Mouse (Mus musculus) small intestine, adult 2 months (tissue): ENCODE measurements around the gene Itprip.

ENCODE experiments used
- CTCF ChIP-seq: fragments of 200-500 bp; IDR thresholded peaks from 2 replicates; pipeline ENCODE4 v1.5.1; 2012; ENCODE audit warnings: low read depth, mild to moderate bottlenecking, control low read depth, inconsistent platforms, low read length, moderate library complexity, mixed read lengths; ENCODE audit not compliant: insufficient replicate concordance, insufficient read length; ENCODE audit errors: extremely low read depth
- POLR2A ChIP-seq: fragments of 200-500 bp; IDR thresholded peaks from 2 replicates; pipeline ENCODE4 v1.6.1; 2012; ENCODE audit warnings: low read depth, mild to moderate bottlenecking, control low read depth, inconsistent platforms, low read length, moderate library complexity

DNA sequence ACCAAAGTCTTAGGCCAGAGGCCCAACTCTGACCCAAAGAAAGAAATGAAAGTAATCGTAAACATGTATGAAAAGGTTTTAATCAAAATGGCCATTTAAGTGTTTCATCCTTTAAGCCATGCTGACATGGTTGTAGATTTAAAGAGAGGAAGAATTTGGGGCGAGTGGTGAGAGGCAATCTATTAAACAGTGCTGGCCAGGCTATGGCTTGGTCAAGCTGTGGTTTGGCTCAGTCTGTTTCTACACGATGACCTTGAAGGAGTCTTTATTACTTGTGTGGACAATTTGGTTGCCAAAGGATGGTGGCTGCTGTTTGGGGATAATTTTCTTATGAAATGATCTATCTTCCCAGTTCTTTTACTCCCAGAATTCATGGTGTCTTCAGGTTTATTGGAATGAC, 66.0 kb downstream of the Itprip start:
- TF ChIP-seq POLR2A: no peak
- TF ChIP-seq CTCF: no peak
